Comparison of ENCODE assay signal across 13 mouse cellular contexts in the genomic region with DNA sequence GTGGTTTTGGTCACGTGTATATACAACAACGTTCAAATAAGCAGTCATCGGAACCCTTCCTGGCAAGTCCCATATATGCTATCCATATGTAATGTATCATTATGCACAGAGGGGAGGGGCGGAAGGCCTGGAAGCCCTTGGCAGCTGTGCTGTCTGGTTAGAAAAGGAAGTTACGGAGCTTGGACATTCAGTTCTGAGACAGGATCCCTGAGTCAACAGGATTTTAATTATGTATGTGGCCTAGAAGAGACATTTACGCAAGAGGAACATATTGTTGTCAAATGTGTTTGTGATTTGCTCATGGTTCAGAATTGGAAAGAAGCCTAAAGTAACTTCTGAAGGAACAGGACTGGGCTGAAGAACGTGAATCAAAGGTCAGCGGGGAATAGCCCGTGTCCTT. TPM values are rescaled to one million over a fixed set of nuclear protein-coding genes. Genes with fewer than 3 reads are reported as not detected.
DNase-seq lines count a peak whose midpoint lies in the region; ATAC-seq and TF ChIP-seq lines count a peak whose summit lies in the region.
"Had no signal": no experiment of that assay in that cellular context is flagged by ENCODE, and none has a peak within 500 bp of the region (broad histone marks: within the 10 kb centered on the region; RNA-seq: fewer than 3 reads in every experiment).

No protein-coding gene starts in this region.

- no peaks in the 10 kb centered on the region for H3K36me3 ChIP-seq in stomach, postnatal 0 days (ENCODE audit: control insufficient read depth, insufficient read depth, low read length)
- H3K36me3 ChIP-seq: limb, embryonic 12.5 days; midbrain, embryonic 13.5 days had no signal

- WGBS in stomach, postnatal 0 days: 43% methylated on average over 9 of the region's 9 CpGs

- no peak overlapping the region for H3K4me3 ChIP-seq in stomach, postnatal 0 days (ENCODE audit: low read depth, low read length)
- H3K4me3 ChIP-seq: forebrain, embryonic 13.5 days; heart, adult 2 months; limb, embryonic 12.5 days; midbrain, embryonic 13.5 days had no signal

- no peaks in the 10 kb centered on the region for H3K27me3 ChIP-seq in stomach, postnatal 0 days (ENCODE audit: control insufficient read depth, insufficient read depth, low read length)
- H3K27me3 ChIP-seq: forebrain, embryonic 13.5 days; limb, embryonic 12.5 days; midbrain, embryonic 13.5 days had no signal

- no peak overlapping the region for H3K9ac ChIP-seq in stomach, postnatal 0 days (ENCODE audit: low read length)
- H3K9ac ChIP-seq: forebrain, embryonic 13.5 days; limb, embryonic 12.5 days; midbrain, embryonic 13.5 days had no signal

- H3K4me2 ChIP-seq in stomach, postnatal 0 days (replicated peaks; ENCODE audit: low read depth): no peak overlapping the region; the same call in 1 of the 2 replicates
- H3K4me2 ChIP-seq: forebrain, embryonic 13.5 days; limb, embryonic 12.5 days; midbrain, embryonic 13.5 days had no signal

- no peak for TF ChIP-seq EP300 in stomach, postnatal 0 days (optimal IDR thresholded peaks at IDR 0.05)

- TF ChIP-seq CTCF in stomach, postnatal 0 days (IDR thresholded peaks at IDR 0.05; ENCODE audit: low read depth): no peak

- intact Hi-C loops in heart, postnatal 25 days (cut with DNase I): no loop called here

- no peaks in the 10 kb centered on the region for H3K9me3 ChIP-seq in stomach, postnatal 0 days (ENCODE audit: control insufficient read depth, low read length)
- H3K9me3 ChIP-seq: forebrain, embryonic 13.5 days; limb, embryonic 12.5 days; midbrain, embryonic 13.5 days had no signal

- ATAC-seq in stomach, postnatal 0 days (ENCODE audit: low FRiP score, low TSS enrichment): peak; percentile 79; the same call in 1 of the 2 replicates
- ATAC-seq: CD4-positive, CD25-positive, alpha-beta regulatory T cell, adult 4 months; forebrain, embryonic 13.5 days; midbrain, embryonic 13.5 days had no signal

- no peaks in the 10 kb centered on the region for H3K4me1 ChIP-seq in stomach, postnatal 0 days (replicated peaks; ENCODE audit: control insufficient read depth, insufficient read depth)
- H3K4me1 ChIP-seq: forebrain, embryonic 13.5 days; limb, embryonic 12.5 days; midbrain, embryonic 13.5 days had no signal

- DNase-seq in heart, adult 11 months: peak; percentile 93
- no peak for DNase-seq in heart, postnatal 25 days (ENCODE audit: low spot score)
- DNase-seq in lung, postnatal 10 days: peak; percentile 24
- no peak for DNase-seq in lung, postnatal 25 days (ENCODE audit: low spot score)
- peak; percentile 26 for DNase-seq in kidney, adult 9 months
- no peak for DNase-seq in stomach, postnatal 0 days (ENCODE audit: low spot score)
- no peak for DNase-seq in frontal cortex, adult 2 months (ENCODE audit: extremely low spot score in 1 of 2, low spot score in 1 of 2)
- DNase-seq in layer of hippocampus, adult 8-10 months (ENCODE audit: low spot score in 2 of 2): no peak

- no peak overlapping the region for H3K27ac ChIP-seq in stomach, postnatal 0 days (replicated peaks)
- H3K27ac ChIP-seq: forebrain, embryonic 13.5 days; heart, adult 2 months; limb, embryonic 12.5 days; midbrain, embryonic 13.5 days had no signal

RNA-seq across cellular contexts. Expression of a gene that starts 42.3 kb away (rescaled TPM):
- 10 to 100 TPM; 46.8 to 75.2 TPM for total RNA-seq in heart, postnatal 25 days (2021)
- 78.5 and 84.9 TPM in 2 replicates for polyA plus RNA-seq in stomach, postnatal 0 days (2015; fragmentation: Nextera tagmentation; extraction: Ambion mirVana)
- polyA plus RNA-seq in frontal cortex, adult 2 months (2012; rRNA removed): 7.8 and 9.1 TPM in 2 replicates
- total RNA-seq in layer of hippocampus, adult 8-10 months (2022): 10 to 100 TPM in 1 of 4 experiments, 1 to 10 TPM in 3; 2.2 to 11.9 (median 5.3) TPM
- polyA plus RNA-seq: CD4-positive, CD25-positive, alpha-beta regulatory T cell, adult 4 months had no signal

Comparison
In these comparisons a context has a peak if more than half of its experiments do, and no peak if none do; other contexts are left out.
1. DNase-seq: peak in heart, adult 11 months (single experiment), lung, postnatal 10 days (single experiment) and kidney, adult 9 months (single experiment); none in heart, postnatal 25 days (single experiment), lung, postnatal 25 days (single experiment), stomach, postnatal 0 days (single experiment), frontal cortex, adult 2 months (0 of 2) and layer of hippocampus, adult 8-10 months (0 of 2).